Mouse (Mus musculus) olfactory bulb, adult 2 months (tissue): ENCODE data around the gene Dpyd. TPM values are rescaled to one million over a fixed set of nuclear protein-coding genes. Genes with fewer than 3 reads are reported as not detected.
A peak's percentile ranks its signal among the peaks of the same experiment; 100 is the strongest.

Experiments
- H3K27ac ChIP-seq: fragments of 200-500 bp; 2 replicates; pipeline ENCODE4 v1.5.1; 2012; ENCODE audit warnings: low read depth, low read length; ENCODE audit not compliant: insufficient read depth
- H3K4me1 ChIP-seq: fragments of 200-500 bp; 2 replicates; pipeline ENCODE4 v1.6.1; 2012; ENCODE audit warnings: low read length; ENCODE audit not compliant: control insufficient read depth, insufficient read depth
- H3K4me3 ChIP-seq: fragments of 200-500 bp; 2 replicates; pipeline ENCODE4 v1.5.1; 2012; ENCODE audit warnings: mild to moderate bottlenecking, low read depth, low read length, moderate library complexity; ENCODE audit not compliant: insufficient read depth
- CTCF ChIP-seq: fragments of 200-500 bp; IDR thresholded peaks from 2 replicates; pipeline ENCODE4 v1.5.1; 2012; ENCODE audit warnings: low read depth, mild to moderate bottlenecking, low read length, moderate library complexity; ENCODE audit not compliant: insufficient read depth
- POLR2A ChIP-seq: fragments of 200-500 bp; IDR thresholded peaks from 2 replicates; pipeline ENCODE4 v1.6.1; 2012; ENCODE audit warnings: mild to moderate bottlenecking, low read depth, low read length, moderate library complexity; ENCODE audit not compliant: insufficient read depth
- WGBS: fragments of 180-500 bp; shearing (Covaris S2); methylation state at CpG from one replicate; pipeline ENCODE4 v1.1.7; 2018; 5-methylcytosine and 5-hydroxymethylcytosine counted together
- polyA plus RNA-seq: library from polyadenylated mRNA; stranded (reverse); fragments of >200 nt; gene quantifications from 2 replicates; pipeline ENCODE4 v1.2.4, GENCODE M21; 2012; ENCODE audit warnings: low replicate concordance; ENCODE audit not compliant: missing spikeins, insufficient read depth, insufficient read length

Dpyd gene
- polyA plus RNA-seq = not detected in 2 replicates

GRCm38 (mm10) chr3:118561554-118562310, at the start of gene Dpyd:
Gene Dpyd, plus strand, starts transcription at chr3:118562129.
- 6% methylated on average over 19 of the region's 19 CpGs for WGBS
- Histone ChIP-seq H3K4me1 (peaks cover 8% of the 10 kb centered on the region; the same call in 1 of the 2 replicates), H3K27ac (no peak within 1 kb of the TSS), H3K4me3 (peak within 1 kb of the TSS; percentile 53)
- no peak for TF ChIP-seq POLR2A
- no peak for TF ChIP-seq CTCF

GRCm38 (mm10) chr3:118537676-118538075, 24.3 kb upstream of the Dpyd start:
- 28% methylated on average over 2 of the region's 2 CpGs for WGBS
- TF ChIP-seq CTCF (no peak), POLR2A (no peak)
- no peak overlapping the region for H3K27ac ChIP-seq
- H3K4me3 ChIP-seq = no peak overlapping the region
- H3K4me1 ChIP-seq = no peaks in the 10 kb centered on the region

GRCm38 (mm10) chr3:118541766-118542165, 20.2 kb upstream of the Dpyd start:
- H3K4me1 ChIP-seq = no peaks in the 10 kb centered on the region
- 64% methylated on average over 6 of the region's 6 CpGs for WGBS
- no peak overlapping the region for H3K27ac ChIP-seq
- TF ChIP-seq CTCF = no peak
- TF ChIP-seq POLR2A = no peak
- H3K4me3 ChIP-seq = no peak overlapping the region

GRCm38 (mm10) chr3:118547551-118548210, 14.2 kb upstream of the Dpyd start:
- H3K27ac ChIP-seq = no peak overlapping the region
- H3K4me1 ChIP-seq = no peaks in the 10 kb centered on the region
- no peak for TF ChIP-seq POLR2A
- no peak for TF ChIP-seq CTCF
- H3K4me3 ChIP-seq = no peak overlapping the region
- 69% methylated on average over 4 of the region's 4 CpGs for WGBS

- no peak overlapping the region for H3K27ac ChIP-seq
- no peak overlapping the region for H3K4me3 ChIP-seq
- H3K4me1 ChIP-seq = peaks cover 8% of the 10 kb centered on the region; the same call in 1 of the 2 replicates
- 68% methylated on average over 1 of the region's 1 CpGs for WGBS
- TF ChIP-seq CTCF (no peak), POLR2A (no peak)
These were observed 4.3 kb upstream of the Dpyd start for GRCm38 (mm10) chr3:118557605-118558004.

- 81% methylated on average over 2 of the region's 2 CpGs for WGBS
- TF ChIP-seq POLR2A (no peak), CTCF (no peak)
- H3K4me1 ChIP-seq = peaks cover 8% of the 10 kb centered on the region; the same call in 1 of the 2 replicates
- no peak overlapping the region for H3K27ac ChIP-seq
- no peak overlapping the region for H3K4me3 ChIP-seq
These were observed 2.0 kb upstream of the Dpyd start for GRCm38 (mm10) chr3:118559936-118560335.

- H3K27ac ChIP-seq = no peak overlapping the region
- 1% methylated on average over 18 of the region's 18 CpGs for WGBS
These were observed 362 bp downstream of the Dpyd start for GRCm38 (mm10) chr3:118562311-118562671.

GRCm38 (mm10) chr3:118566779-118567178, 4.8 kb downstream of the Dpyd start:
- Histone ChIP-seq H3K4me3 (no peak overlapping the region), H3K27ac (no peak overlapping the region), H3K4me1 (peaks cover 8% of the 10 kb centered on the region; the same call in 1 of the 2 replicates)
- WGBS = 73% methylated on average over 5 of the region's 5 CpGs
- TF ChIP-seq POLR2A (no peak), CTCF (no peak)

More at GRCm38 (mm10) chr3:118562311-118562671, 362 bp downstream of the Dpyd start:
- H3K4me3 ChIP-seq = peak overlapping the region; percentile 53
- H3K4me1 ChIP-seq = peaks cover 8% of the 10 kb centered on the region; the same call in 1 of the 2 replicates
- no peak for TF ChIP-seq POLR2A
- TF ChIP-seq CTCF = no peak

- WGBS = 87% methylated on average over 7 of the region's 7 CpGs
- no peak overlapping the region for H3K27ac ChIP-seq
- no peak overlapping the region for H3K4me3 ChIP-seq
- TF ChIP-seq CTCF = no peak
- TF ChIP-seq POLR2A = no peak
- no peaks in the 10 kb centered on the region for H3K4me1 ChIP-seq
These were observed 8.3 kb downstream of the Dpyd start for GRCm38 (mm10) chr3:118570197-118570596.
